Mouse (Mus musculus) liver, embryonic 16.5 days (tissue): ENCODE data around the gene Cys1. TPM values are rescaled to one million over a fixed set of nuclear protein-coding genes. Genes with fewer than 3 reads are reported as not detected.

Source experiments
- ATAC-seq: fragments of 200-750 bp; cut with Nextera tagmentation; 2 replicates; pipeline ENCODE4 v1.8.0; 2017; ENCODE audit warnings: low read depth, mild to moderate bottlenecking, moderate number of reproducible peaks, moderate library complexity
- H3K27ac ChIP-seq: fragments of 300-500 bp; sonication (generic); 2 replicates; pipeline ENCODE4 v1.5.1; 2014; ENCODE audit warnings: mild to moderate bottlenecking, low read length
- H3K27me3 ChIP-seq: fragments of 300-500 bp; sonication (generic); 2 replicates; pipeline ENCODE4 v1.6.1; 2014; ENCODE audit warnings: low read depth, low read length, mixed read lengths; ENCODE audit not compliant: control insufficient read depth, insufficient read depth
- H3K36me3 ChIP-seq: fragments of 300-500 bp; sonication (generic); 2 replicates; pipeline ENCODE4 v1.6.1; 2014; ENCODE audit warnings: mild to moderate bottlenecking; ENCODE audit not compliant: control insufficient read depth, insufficient read depth
- H3K4me1 ChIP-seq: fragments of 300-500 bp; sonication (generic); 2 replicates; pipeline ENCODE4 v1.6.1; 2014; ENCODE audit warnings: low read depth, low read length, mixed read lengths; ENCODE audit not compliant: control insufficient read depth
- H3K4me2 ChIP-seq: fragments of 300-500 bp; sonication (generic); 2 replicates; pipeline ENCODE4 v1.6.1; 2014; ENCODE audit warnings: low read depth, low read length, mixed read lengths
- H3K4me3 ChIP-seq: fragments of 300-500 bp; sonication (generic); 2 replicates; pipeline ENCODE4 v1.5.1; 2014; ENCODE audit warnings: low read depth, mild to moderate bottlenecking, low read length
- H3K9ac ChIP-seq: fragments of 300-500 bp; sonication (generic); 2 replicates; pipeline ENCODE4 v1.6.1; 2014; ENCODE audit warnings: low read depth, low read length
- H3K9me3 ChIP-seq: fragments of 300-500 bp; sonication (generic); replicated peaks from 2 replicates; pipeline ENCODE4 v1.6.1; 2016; ENCODE audit warnings: low read length; ENCODE audit not compliant: control insufficient read depth
- WGBS: fragments of 180-500 bp; shearing (Covaris S2); extraction: QIAGEN DNeasy Blood & Tissue Kit; methylation state at CpG from one replicate; pipeline ENCODE4 v1.1.7; 2014; ENCODE audit not compliant: insufficient replicate concordance; 5-methylcytosine and 5-hydroxymethylcytosine counted together
- polyA plus RNA-seq: library from polyadenylated mRNA; unstranded; fragments of >200 nt; fragmentation: Nextera tagmentation; extraction: Ambion mirVana; gene quantifications from 2 replicates; pipeline ENCODE4 v1.2.1, GENCODE M21; 2015

Cys1 gene
- 0.37 and 0.67 TPM in 2 replicates for polyA plus RNA-seq

DNA sequence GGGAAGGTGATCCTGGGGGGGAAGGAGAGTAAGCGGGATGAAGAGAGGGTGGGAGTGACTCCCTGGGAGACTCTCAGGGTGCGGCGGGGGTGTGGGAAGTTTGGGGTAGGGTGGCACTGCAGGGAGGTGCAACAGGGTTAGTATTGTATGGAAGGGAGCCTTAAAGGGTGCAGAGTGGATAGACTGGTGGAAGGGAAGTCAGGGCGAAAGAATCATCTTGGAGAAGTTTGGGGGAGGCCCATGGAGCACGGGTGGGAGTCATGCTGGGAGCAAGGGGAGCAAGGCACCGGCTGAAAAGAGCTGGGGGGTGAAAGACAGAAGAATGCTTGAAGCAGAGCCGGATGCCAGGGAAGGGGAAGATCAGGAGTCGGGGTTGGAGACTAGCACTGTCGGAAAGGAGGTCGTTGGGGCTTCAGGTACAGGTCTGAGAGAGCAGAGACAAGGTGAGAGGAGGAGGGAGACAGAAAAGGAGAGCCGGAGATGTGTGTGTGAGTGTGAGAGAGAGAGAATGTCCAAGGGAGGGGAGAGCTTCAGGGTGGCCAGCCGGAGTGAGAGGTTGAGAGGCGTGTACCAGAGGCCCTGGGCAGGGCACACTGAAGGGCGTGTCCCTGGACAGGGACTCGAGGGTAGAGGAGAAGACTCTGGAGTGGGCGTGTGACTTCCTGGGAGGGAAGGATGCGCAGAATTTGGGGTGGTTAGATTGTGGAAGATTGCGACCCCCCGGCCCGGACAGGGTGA is at the start of gene Cys1:
TSS of gene Cys1 (minus strand) at position 528 of the 738 bp plus-strand sequence.
- WGBS = 2% methylated on average over 20 of the region's 20 CpGs
- peak; percentile 46 for ATAC-seq

DNA sequence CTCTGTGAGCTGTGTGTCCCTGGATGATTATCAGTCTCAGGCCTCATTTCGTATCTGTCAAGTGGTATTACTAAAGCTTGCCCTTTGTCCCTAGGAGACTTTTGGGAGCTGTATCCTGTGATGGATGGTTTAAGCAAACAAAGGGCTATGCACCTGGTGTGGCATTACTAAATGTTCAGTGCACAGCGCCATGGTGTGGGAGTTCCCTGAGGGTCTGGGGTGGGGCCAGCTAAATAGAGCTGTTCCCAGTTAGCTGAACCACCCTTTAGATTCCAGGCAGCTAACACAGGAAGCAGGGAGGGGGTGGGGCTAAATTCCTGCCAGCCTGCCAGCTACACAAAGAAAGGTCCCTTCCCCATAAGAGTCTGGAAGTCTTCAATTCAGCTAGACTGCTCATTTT is 42.8 kb upstream of the Cys1 start:
- no peak overlapping the region for H3K9ac ChIP-seq

More for the DNA sequence above, at the start of gene Cys1:
- Histone ChIP-seq H3K9me3 (no peaks in the 10 kb centered on the region), H3K4me3 (peak within 1 kb of the TSS; percentile 53), H3K4me2 (peak within 1 kb of the TSS; percentile 52), H3K4me1 (peaks cover 8% of the 10 kb centered on the region), H3K27ac (no peak within 1 kb of the TSS), H3K9ac (peak within 1 kb of the TSS; percentile 45), H3K36me3 (no peaks in the 10 kb centered on the region), H3K27me3 (peaks cover 46% of the 10 kb centered on the region)

DNA sequence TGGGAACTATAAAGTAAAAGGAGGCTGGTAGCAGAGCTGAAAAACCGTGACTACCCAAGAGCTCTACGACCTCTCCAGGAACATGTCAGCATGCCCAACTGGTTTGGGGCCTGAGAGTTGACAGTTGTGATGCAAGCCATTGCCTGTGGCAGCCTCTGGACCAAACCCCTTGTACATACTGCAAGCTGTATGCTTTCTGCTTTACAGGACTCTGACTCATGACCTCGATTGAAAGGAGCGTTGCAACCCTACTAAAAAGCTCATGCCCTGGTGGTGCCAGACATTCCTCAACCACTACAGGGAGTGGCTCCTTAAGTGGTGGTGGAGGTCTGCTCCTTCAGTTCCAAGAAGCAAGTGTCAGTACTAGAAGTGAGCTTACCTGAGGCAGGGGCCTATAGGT is 42.2 kb upstream of the Cys1 start:
- 36% methylated on average over 4 of the region's 4 CpGs for WGBS
- Histone ChIP-seq H3K4me2 (no peak overlapping the region), H3K9ac (no peak overlapping the region), H3K27me3 (no peaks in the 10 kb centered on the region), H3K4me1 (peaks cover 5% of the 10 kb centered on the region; the same call in 1 of the 2 replicates), H3K4me3 (no peak overlapping the region), H3K9me3 (no peaks in the 10 kb centered on the region), H3K36me3 (no peaks in the 10 kb centered on the region), H3K27ac (no peak overlapping the region)
- ATAC-seq = no peak

More for the DNA sequence above, 42.8 kb upstream of the Cys1 start:
- no peak overlapping the region for H3K4me2 ChIP-seq
- H3K36me3 ChIP-seq = no peaks in the 10 kb centered on the region
- ATAC-seq = no peak
- WGBS = 29% methylated on average over 2 of the region's 2 CpGs
- no peaks in the 10 kb centered on the region; the same call in 1 of the 2 replicates for H3K9me3 ChIP-seq
- no peak overlapping the region for H3K27ac ChIP-seq
- H3K27me3 ChIP-seq = no peaks in the 10 kb centered on the region
- no peak overlapping the region for H3K4me3 ChIP-seq
- H3K4me1 ChIP-seq = peaks cover 5% of the 10 kb centered on the region; the same call in 1 of the 2 replicates

GRCm38 (mm10) chr12:24723434-24723833 is 41.8 kb upstream of the Cys1 start:
- H3K4me1 ChIP-seq = peaks cover 5% of the 10 kb centered on the region; the same call in 1 of the 2 replicates
- WGBS = 44% methylated on average over 2 of the region's 2 CpGs
- no peak overlapping the region for H3K4me3 ChIP-seq
- H3K9me3 ChIP-seq = no peaks in the 10 kb centered on the region
- ATAC-seq = no peak
- no peaks in the 10 kb centered on the region for H3K36me3 ChIP-seq
- H3K27me3 ChIP-seq = no peaks in the 10 kb centered on the region
- H3K27ac ChIP-seq = no peak overlapping the region
- no peak overlapping the region for H3K9ac ChIP-seq
- H3K4me2 ChIP-seq = no peak overlapping the region

DNA sequence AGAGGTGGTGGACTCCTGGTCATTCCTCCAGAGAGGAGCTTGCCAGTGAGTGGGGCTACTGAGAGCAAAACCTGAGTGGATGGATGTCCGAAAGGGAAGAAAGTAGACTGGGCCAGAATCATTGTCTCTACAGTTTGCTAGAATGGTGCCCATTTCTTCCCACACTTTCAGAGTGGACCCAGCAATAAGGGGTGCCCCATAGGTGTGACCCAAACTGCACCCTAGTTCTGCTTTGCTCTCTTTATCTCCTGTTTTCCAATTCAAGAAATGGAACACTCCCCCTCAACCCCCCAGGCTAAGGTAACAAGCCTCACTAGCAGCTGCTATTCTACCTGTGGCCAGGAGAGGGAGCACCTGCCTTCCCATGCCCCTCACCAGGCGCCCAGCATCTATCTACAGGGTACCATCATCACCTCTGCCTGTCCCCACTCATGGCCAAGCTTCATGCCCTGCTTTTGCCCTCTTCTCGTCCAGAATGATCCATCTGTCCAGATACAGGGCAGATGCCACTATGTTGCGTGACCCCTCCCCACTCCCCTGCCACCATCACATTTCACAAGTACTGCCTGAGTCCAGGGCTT is 35.2 kb upstream of the Cys1 start:
- ATAC-seq = no peak
- H3K9ac ChIP-seq = no peak overlapping the region
- H3K9me3 ChIP-seq = no peaks in the 10 kb centered on the region
- no peak overlapping the region for H3K4me3 ChIP-seq
- no peaks in the 10 kb centered on the region for H3K27me3 ChIP-seq
- peaks cover 29% of the 10 kb centered on the region for H3K36me3 ChIP-seq
- H3K4me1 ChIP-seq = peaks cover 40% of the 10 kb centered on the region
- no peak overlapping the region; the same call in 1 of the 2 replicates for H3K27ac ChIP-seq
- 43% methylated on average over 4 of the region's 4 CpGs for WGBS
- H3K4me2 ChIP-seq = no peak overlapping the region

DNA sequence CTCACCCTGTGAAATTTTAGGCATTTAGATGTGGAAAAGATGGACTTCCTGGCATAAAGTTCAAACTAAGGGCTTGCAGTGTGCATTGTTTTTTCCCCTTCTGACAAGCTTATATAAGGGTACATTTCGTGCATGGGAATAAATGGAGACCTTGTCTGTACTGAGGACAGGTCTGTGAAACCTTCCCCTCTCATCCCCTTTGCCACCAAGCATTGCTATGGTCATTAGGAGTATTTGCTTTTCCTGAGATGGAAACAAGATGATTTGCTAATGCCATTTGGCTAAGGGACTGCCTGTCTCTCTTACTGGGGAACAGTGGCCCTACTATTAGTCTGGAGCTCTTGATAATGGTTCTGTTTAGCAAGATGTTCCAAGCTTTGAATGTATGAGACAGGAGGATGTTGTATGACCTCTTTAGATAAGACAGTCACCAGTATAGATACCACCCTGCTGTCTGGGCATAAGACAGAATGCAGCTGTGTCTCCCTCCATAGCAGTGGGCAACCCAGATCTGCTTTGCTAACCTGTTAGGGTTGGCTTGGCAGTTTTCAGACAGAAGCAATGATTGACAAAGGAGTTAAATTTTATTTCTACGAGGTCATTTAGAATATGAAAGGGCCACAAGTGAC is 33.8 kb upstream of the Cys1 start:
- Histone ChIP-seq H3K36me3 (peaks cover 43% of the 10 kb centered on the region), H3K27ac (peak overlapping the region; percentile 74), H3K9me3 (no peaks in the 10 kb centered on the region), H3K4me1 (peaks cover 54% of the 10 kb centered on the region), H3K4me2 (peak overlapping the region; percentile 14), H3K9ac (peak overlapping the region; percentile 26; the same call in 1 of the 2 replicates), H3K27me3 (no peaks in the 10 kb centered on the region), H3K4me3 (no peak overlapping the region)
- peak; percentile 88 for ATAC-seq
- 45% methylated on average over 2 of the region's 2 CpGs for WGBS

DNA sequence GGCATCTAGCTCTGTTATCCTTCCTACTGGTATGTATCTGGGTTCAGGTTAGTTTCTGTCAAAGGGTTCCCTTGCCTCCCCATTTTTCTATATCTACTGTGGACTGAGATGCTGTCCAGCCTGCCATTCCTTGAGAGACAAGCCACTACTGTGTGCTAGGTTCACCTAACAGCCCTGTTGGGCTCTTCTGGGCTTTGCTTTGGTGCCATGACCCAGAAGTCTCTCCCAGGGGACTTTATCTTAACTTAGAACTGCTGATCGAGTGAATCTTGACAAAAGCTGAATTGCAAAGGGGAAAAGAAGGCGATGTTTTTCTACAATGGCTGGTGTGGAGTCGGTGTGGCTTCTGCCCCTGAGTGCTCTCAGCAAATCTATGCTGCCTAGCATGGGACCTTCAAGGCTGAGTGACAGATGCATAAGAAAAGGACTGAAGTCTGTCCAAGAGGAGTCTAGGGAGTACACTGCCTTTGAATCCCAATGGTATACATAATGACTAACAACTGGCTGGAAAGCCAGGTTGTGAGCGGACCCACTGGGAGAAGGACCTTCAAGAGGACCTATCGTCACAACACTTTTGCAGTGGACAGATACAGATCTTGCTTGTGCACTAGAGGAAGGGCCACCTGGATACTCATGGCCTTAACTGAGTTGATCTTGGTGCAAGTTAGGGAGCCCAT is 33.1 kb upstream of the Cys1 start:
- Histone ChIP-seq H3K4me2 (peak overlapping the region; percentile 14), H3K9me3 (no peaks in the 10 kb centered on the region), H3K4me3 (no peak overlapping the region), H3K9ac (peak overlapping the region; percentile 26), H3K36me3 (peaks cover 46% of the 10 kb centered on the region), H3K27ac (peak overlapping the region; percentile 74), H3K4me1 (peaks cover 56% of the 10 kb centered on the region), H3K27me3 (no peaks in the 10 kb centered on the region)
- ATAC-seq = no peak
- 56% methylated on average over 5 of the region's 5 CpGs for WGBS

DNA sequence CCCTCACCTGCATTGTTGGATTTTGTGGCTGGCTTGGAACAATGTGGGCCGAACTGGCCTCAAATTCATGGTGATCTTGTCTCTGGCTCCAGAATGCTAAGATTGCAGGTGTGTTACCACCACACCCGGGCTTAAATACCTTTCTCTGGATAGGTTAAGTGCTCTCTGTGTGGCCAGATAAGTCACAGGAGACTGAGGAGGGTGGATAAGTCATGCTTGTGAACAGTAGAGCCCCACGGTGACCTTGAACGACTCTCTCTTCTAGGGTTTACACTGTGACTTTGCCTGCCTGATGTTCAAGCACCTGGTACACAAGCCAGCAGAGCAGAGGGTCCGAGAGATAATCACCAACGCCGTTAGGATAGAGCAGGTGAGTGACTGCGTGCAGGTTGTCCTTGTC is 30.8 kb upstream of the Cys1 start:
- no peaks in the 10 kb centered on the region for H3K9me3 ChIP-seq
- H3K27ac ChIP-seq = peak overlapping the region; percentile 18
- H3K36me3 ChIP-seq = peaks cover 52% of the 10 kb centered on the region
- 0 out of 2 replicates have a peak overlapping the region, but pooled peaks have one; percentile 16 for H3K9ac ChIP-seq
- peak overlapping the region; percentile 56 for H3K4me2 ChIP-seq
- no peaks in the 10 kb centered on the region for H3K27me3 ChIP-seq
- WGBS = 74% methylated on average over 8 of the region's 8 CpGs
- ATAC-seq = no peak
- H3K4me3 ChIP-seq = peak overlapping the region; percentile 97
- peaks cover 56% of the 10 kb centered on the region for H3K4me1 ChIP-seq
